Mouse (Mus musculus): ENCODE results near the gene Ugt2a1. TPM values are rescaled to one million over a fixed set of nuclear protein-coding genes. Genes with fewer than 3 reads are reported as not detected.
"Not testable (repeated sequence)": the region's sequence is repeated elsewhere in the genome, so short reads cannot be mapped to it uniquely, and the experiment has no call there.

Ugt2a1 gene
- polyA plus RNA-seq, 1 experiment from 2014 or later: not detected

DNA sequence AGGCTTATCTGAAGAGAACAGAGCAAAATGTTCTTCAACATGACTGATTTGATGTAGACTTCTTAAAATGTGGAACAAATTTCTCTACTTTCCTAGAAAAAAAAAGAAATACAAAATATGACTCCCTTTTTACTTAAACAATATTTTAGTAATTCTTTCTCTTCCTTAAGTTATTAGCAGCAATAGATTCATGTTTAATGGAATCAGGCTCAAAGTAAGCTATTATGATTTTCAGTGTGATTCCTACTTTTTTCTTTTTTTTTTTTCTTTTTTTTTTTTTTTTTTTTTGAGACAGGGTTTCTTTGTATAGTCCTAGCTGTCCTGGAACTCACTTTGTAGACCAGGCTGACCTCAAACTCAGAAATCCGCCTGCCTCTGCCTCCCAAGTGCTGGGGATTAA is 4.0 kb downstream of the Ugt2a1 start, which contains the start of gene Gm43638:
Gm43638 (minus strand) TSS at position 101 of the 400 bp plus-strand sequence.
- H3K36me3 ChIP-seq (ENCODE audit: control insufficient read depth, insufficient read depth); H3K27me3 ChIP-seq (replicated peaks; ENCODE audit: control insufficient read depth, insufficient read depth, low read length): not testable (repeated sequence)
- 75% methylated on average over 1 of the region's 1 CpGs for WGBS

DNA sequence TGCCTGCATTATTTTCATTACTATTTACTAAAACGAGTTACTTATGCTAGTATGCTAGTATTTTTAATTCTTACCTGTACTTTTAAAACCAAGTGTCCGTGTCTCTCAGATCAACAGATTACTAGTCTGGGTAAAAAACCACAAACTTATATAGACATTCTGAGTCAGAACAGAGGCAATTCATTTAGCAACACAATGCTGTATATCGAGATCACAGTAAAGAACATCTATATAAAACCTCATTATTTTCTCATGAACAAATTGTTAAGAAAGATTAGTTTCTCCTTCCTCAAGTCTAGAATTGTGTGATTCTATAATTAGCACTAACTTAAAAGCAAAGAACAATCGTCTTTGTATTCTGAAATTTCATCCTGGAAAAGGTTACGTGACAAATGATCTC is 8.5 kb downstream of the Ugt2a1 start, which contains the start of gene Ugt2a2:
Ugt2a2 (minus strand) TSS at position 101 of the 400 bp plus-strand sequence.
- no peak for ATAC-seq
- no peak within 1 kb of the TSS for H3K9ac ChIP-seq (replicated peaks; ENCODE audit: low read depth, low read length)
- H3K9me3 ChIP-seq (ENCODE audit: control insufficient read depth, low read length): no peaks in the 10 kb centered on the region
- no peaks in the 10 kb centered on the region for H3K27me3 ChIP-seq (replicated peaks; ENCODE audit: control insufficient read depth, insufficient read depth, low read length)
- H3K4me1 ChIP-seq (replicated peaks; ENCODE audit: control insufficient read depth, insufficient read depth, low read length): no peaks in the 10 kb centered on the region
- 69% methylated on average over 5 of the region's 5 CpGs for WGBS
- H3K27ac ChIP-seq (ENCODE audit: low read length): no peak within 1 kb of the TSS
- no peak within 1 kb of the TSS for H3K4me2 ChIP-seq (ENCODE audit: low read length)
- H3K36me3 ChIP-seq (ENCODE audit: control insufficient read depth, insufficient read depth): no peaks in the 10 kb centered on the region
- H3K4me3 ChIP-seq (replicated peaks; ENCODE audit: low read length): no peak within 1 kb of the TSS

More for the DNA sequence above, 4.0 kb downstream of the Ugt2a1 start, which contains the start of gene Gm43638:
- not testable (repeated sequence) for H3K9ac ChIP-seq (replicated peaks; ENCODE audit: low read depth, low read length); ATAC-seq; H3K4me3 ChIP-seq (replicated peaks; ENCODE audit: low read length); H3K9me3 ChIP-seq (ENCODE audit: control insufficient read depth, low read length); H3K4me1 ChIP-seq (replicated peaks; ENCODE audit: control insufficient read depth, insufficient read depth, low read length); H3K27ac ChIP-seq (ENCODE audit: low read length); H3K4me2 ChIP-seq (ENCODE audit: low read length)

DNA sequence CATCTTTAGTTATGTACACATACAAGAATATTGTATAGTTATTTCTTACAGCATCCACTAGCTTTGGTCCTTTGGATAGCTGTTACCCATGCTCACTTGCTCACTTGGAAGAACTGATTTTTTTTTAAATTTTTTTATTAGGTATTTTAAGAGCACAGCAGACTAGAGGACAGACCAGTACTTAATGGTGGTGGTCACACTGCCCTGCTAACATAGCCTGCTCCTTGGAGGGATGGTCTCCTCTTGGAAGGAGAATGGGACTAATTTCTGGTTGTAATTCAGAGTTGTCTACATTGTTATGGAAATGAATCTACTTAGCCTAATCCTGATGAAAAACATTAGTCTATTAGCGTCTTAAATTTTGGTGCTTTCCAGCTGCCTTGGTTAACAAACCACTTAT is 31.9 kb downstream of the Ugt2a1 start:
- Histone ChIP-seq H3K27ac (ENCODE audit: low read length) (no peak overlapping the region), H3K9me3 (ENCODE audit: control insufficient read depth, low read length) (no peaks in the 10 kb centered on the region), H3K4me2 (ENCODE audit: low read length) (no peak overlapping the region), H3K4me1 (replicated peaks; ENCODE audit: control insufficient read depth, insufficient read depth, low read length) (no peaks in the 10 kb centered on the region), H3K9ac (replicated peaks; ENCODE audit: low read depth, low read length) (no peak overlapping the region), H3K36me3 (ENCODE audit: control insufficient read depth, insufficient read depth) (no peaks in the 10 kb centered on the region), H3K4me3 (replicated peaks; ENCODE audit: low read length) (no peak overlapping the region), H3K27me3 (replicated peaks; ENCODE audit: control insufficient read depth, insufficient read depth, low read length) (no peaks in the 10 kb centered on the region)
- no peak for ATAC-seq
- WGBS: 4% methylated on average over 1 of the region's 1 CpGs

DNA sequence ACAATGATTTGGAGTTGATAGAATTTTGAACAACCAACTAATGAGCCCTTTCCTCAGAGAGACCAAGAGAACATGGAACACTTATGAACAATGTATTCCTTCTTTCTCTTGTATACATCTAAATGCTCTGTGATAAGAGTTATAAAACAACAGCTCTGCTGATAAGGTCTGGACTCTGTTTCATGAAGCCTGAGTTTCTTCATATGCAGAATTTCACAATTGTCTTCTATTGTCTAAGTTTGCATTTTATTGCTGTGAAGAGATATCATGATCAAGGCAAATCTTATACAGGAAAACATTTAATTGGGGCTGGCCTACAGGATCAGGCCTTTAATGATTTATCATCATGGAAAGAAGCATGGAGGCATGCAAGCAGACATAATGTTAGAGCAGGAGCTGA is 33.0 kb downstream of the Ugt2a1 start:
- Histone ChIP-seq H3K4me2 (ENCODE audit: low read length) (no peak overlapping the region), H3K9ac (replicated peaks; ENCODE audit: low read depth, low read length) (no peak overlapping the region), H3K27ac (ENCODE audit: low read length) (no peak overlapping the region), H3K4me1 (replicated peaks; ENCODE audit: control insufficient read depth, insufficient read depth, low read length) (no peaks in the 10 kb centered on the region), H3K27me3 (replicated peaks; ENCODE audit: control insufficient read depth, insufficient read depth, low read length) (no peaks in the 10 kb centered on the region), H3K36me3 (ENCODE audit: control insufficient read depth, insufficient read depth) (no peaks in the 10 kb centered on the region), H3K9me3 (ENCODE audit: control insufficient read depth, low read length) (no peaks in the 10 kb centered on the region), H3K4me3 (replicated peaks; ENCODE audit: low read length) (no peak overlapping the region)
- ATAC-seq: no peak

DNA sequence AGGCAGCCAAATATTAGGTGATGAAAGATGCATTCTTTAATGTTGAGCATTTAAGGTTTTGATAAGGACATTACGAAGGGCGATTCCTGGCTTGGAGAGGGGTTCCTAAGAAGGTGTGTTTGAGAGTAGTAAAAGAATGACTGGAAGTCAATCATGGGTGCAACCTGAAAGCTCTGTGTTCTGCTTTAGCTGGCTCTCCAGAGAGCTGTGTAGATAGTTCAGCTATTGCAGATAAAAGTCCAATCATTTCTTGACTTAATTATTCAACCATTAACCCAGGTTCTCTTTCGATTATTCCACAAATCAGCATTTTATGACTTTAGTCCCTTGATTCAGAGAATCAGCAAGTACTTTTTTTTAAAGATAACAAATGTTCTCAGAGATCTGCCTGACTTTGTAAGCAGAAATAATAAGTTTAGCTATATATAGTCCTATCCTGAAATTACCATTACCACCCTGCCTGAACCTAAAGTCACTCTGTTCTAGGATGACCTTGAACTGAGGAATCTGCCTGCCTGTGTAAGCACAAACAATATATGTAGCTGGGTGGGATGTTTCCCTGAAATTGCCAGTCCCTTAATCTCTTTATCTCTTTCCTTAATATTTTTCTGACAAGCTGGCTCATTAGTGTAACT is 34.3 kb downstream of the Ugt2a1 start:
- Histone ChIP-seq H3K27ac (ENCODE audit: low read length) (no peak overlapping the region), H3K4me3 (replicated peaks; ENCODE audit: low read length) (no peak overlapping the region), H3K9me3 (ENCODE audit: control insufficient read depth, low read length) (no peaks in the 10 kb centered on the region), H3K27me3 (replicated peaks; ENCODE audit: control insufficient read depth, insufficient read depth, low read length) (no peaks in the 10 kb centered on the region), H3K4me1 (replicated peaks; ENCODE audit: control insufficient read depth, insufficient read depth, low read length) (no peaks in the 10 kb centered on the region), H3K4me2 (ENCODE audit: low read length) (no peak overlapping the region), H3K36me3 (ENCODE audit: control insufficient read depth, insufficient read depth) (no peaks in the 10 kb centered on the region), H3K9ac (replicated peaks; ENCODE audit: low read depth, low read length) (no peak overlapping the region)
- no peak for ATAC-seq
- WGBS: 94% methylated on average over 3 of the region's 3 CpGs

DNA sequence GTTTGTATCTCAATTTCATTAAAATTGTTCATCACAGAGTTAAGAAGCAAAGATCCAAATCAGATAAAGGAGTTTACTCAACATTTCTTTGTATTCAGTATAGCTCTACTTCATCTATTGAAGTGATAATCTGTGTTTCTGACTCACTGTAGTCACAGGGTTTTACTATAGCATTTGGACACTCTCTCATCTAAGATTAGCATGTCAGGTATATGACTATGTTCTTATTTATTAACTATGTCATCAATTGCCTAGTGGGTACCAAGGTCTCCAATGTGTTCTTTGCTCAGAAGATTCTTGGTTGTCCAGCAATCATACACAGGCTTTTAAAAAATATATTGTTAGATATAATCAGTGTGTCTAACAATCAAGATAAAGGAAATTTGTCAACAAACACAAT is 35.2 kb downstream of the Ugt2a1 start:
- no peak overlapping the region for H3K4me2 ChIP-seq (ENCODE audit: low read length)
- H3K9me3 ChIP-seq (ENCODE audit: control insufficient read depth, low read length): no peaks in the 10 kb centered on the region
- H3K9ac ChIP-seq (replicated peaks; ENCODE audit: low read depth, low read length): no peak overlapping the region
- H3K4me1 ChIP-seq (replicated peaks; ENCODE audit: control insufficient read depth, insufficient read depth, low read length): no peaks in the 10 kb centered on the region
- H3K27ac ChIP-seq (ENCODE audit: low read length): no peak overlapping the region
- H3K36me3 ChIP-seq (ENCODE audit: control insufficient read depth, insufficient read depth): no peaks in the 10 kb centered on the region
- no peak for ATAC-seq
- no peak overlapping the region for H3K4me3 ChIP-seq (replicated peaks; ENCODE audit: low read length)
- no peaks in the 10 kb centered on the region for H3K27me3 ChIP-seq (replicated peaks; ENCODE audit: control insufficient read depth, insufficient read depth, low read length)

DNA sequence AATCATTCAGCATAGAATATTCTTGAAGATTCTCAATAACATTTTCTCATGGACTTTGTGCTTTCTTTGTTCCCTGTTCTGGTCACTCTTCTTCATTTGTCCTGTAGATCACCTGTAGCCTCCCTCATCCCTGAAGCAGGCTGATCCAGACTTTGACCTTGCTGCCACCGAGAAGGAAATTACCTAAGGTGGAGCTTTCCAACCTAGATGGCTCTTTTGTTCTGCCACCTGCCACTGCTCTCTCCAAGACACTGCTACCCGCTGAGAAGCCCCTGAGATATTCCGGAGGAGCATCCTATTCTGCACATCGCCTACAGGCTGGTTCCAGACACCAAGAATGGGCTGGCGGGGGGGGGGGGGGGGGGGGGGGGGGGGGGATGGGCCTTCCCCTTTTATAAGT is 38.2 kb downstream of the Ugt2a1 start:
- H3K27me3 ChIP-seq (replicated peaks; ENCODE audit: control insufficient read depth, insufficient read depth, low read length); H3K4me1 ChIP-seq (replicated peaks; ENCODE audit: control insufficient read depth, insufficient read depth, low read length); ATAC-seq; H3K9me3 ChIP-seq (ENCODE audit: control insufficient read depth, low read length); H3K4me2 ChIP-seq (ENCODE audit: low read length); H3K9ac ChIP-seq (replicated peaks; ENCODE audit: low read depth, low read length); H3K4me3 ChIP-seq (replicated peaks; ENCODE audit: low read length); H3K27ac ChIP-seq (ENCODE audit: low read length); H3K36me3 ChIP-seq (ENCODE audit: control insufficient read depth, insufficient read depth): not testable (repeated sequence)
- 83% methylated on average over 4 of the region's 5 CpGs for WGBS

DNA sequence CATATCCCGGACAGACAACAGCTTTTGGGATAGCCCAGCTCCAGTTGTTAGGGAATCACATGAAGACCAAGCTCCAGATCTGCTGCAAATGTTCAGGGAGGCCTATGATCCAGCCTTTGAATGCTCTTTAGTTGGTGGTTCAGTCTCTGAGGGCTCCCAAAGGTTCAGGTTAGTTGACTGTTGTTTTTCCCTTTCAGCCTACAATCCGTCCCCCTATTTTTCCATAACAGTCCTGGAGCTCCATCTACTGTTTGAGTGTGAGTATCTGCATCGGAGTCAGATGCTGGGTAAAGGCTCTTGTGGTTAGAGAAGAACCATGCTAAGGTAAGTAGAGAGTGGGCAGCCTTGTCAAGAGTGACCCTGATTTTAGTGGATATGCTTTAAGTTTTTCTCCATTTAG is 54.4 kb downstream of the Ugt2a1 start:
- H3K4me3 ChIP-seq (replicated peaks; ENCODE audit: low read length): no peak overlapping the region
- H3K4me1 ChIP-seq (replicated peaks; ENCODE audit: control insufficient read depth, insufficient read depth, low read length): no peaks in the 10 kb centered on the region
- H3K36me3 ChIP-seq (ENCODE audit: control insufficient read depth, insufficient read depth): no peaks in the 10 kb centered on the region
- H3K27me3 ChIP-seq (replicated peaks; ENCODE audit: control insufficient read depth, insufficient read depth, low read length): no peaks in the 10 kb centered on the region
- ATAC-seq: no peak
- 43% methylated on average over 3 of the region's 3 CpGs for WGBS
- H3K9ac ChIP-seq (replicated peaks; ENCODE audit: low read depth, low read length): no peak overlapping the region
- no peak overlapping the region for H3K27ac ChIP-seq (ENCODE audit: low read length)
- no peaks in the 10 kb centered on the region for H3K9me3 ChIP-seq (ENCODE audit: control insufficient read depth, low read length)
- no peak overlapping the region for H3K4me2 ChIP-seq (ENCODE audit: low read length)

DNA sequence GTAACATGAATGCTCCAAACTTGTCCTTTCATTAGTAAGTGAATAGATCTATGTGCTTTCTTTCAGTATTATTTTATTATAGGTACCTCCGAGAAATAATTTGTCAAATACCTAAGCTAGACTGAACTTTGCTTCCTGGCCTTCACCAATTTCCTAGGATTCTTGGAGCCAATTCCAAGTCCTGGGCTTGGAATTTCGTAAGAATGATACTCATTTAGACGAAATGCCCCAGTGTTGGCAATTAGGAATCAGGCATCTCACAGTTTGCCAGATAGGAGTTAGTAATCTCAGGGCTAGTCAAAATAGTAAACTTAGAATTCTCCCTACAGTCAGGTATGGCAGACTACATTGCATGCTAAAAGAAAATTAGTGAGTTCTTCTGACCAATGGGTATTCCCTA is 65.0 kb downstream of the Ugt2a1 start:
- WGBS: 84% methylated on average over 3 of the region's 3 CpGs
- Histone ChIP-seq H3K27ac (ENCODE audit: low read length) (no peak overlapping the region), H3K4me1 (replicated peaks; ENCODE audit: control insufficient read depth, insufficient read depth, low read length) (no peaks in the 10 kb centered on the region), H3K9me3 (ENCODE audit: control insufficient read depth, low read length) (no peaks in the 10 kb centered on the region), H3K9ac (replicated peaks; ENCODE audit: low read depth, low read length) (no peak overlapping the region), H3K27me3 (replicated peaks; ENCODE audit: control insufficient read depth, insufficient read depth, low read length) (no peaks in the 10 kb centered on the region), H3K4me3 (replicated peaks; ENCODE audit: low read length) (no peak overlapping the region), H3K4me2 (ENCODE audit: low read length) (no peak overlapping the region), H3K36me3 (ENCODE audit: control insufficient read depth, insufficient read depth) (no peaks in the 10 kb centered on the region)
- ATAC-seq: no peak

DNA sequence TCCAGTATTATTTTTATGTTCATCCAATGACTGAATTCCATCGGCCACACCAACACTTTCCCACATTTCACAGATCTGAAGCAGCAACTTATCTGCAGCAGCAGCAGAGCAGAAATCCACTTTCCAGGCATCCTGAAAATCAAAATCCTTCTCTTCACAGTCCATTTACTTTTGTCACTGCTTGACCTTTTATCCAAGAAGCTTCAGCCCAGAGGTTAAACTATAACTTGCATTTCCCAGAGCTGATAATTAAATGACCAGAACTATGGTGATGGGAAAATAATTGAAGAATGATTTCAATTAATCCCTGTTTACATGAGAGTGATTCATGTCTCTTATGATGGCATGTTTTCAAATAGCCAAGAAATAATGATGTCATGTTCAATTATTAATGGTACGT is 66.6 kb downstream of the Ugt2a1 start, which contains the start of gene Ugt2b38:
Ugt2b38 (minus strand) TSS at position 163 of the 400 bp plus-strand sequence.
- not testable (repeated sequence) for ATAC-seq

More for the DNA sequence above, 66.6 kb downstream of the Ugt2a1 start, which contains the start of gene Ugt2b38:
- not testable (repeated sequence) for H3K4me3 ChIP-seq (replicated peaks; ENCODE audit: low read length); H3K9ac ChIP-seq (replicated peaks; ENCODE audit: low read depth, low read length); H3K4me2 ChIP-seq (ENCODE audit: low read length); H3K9me3 ChIP-seq (ENCODE audit: control insufficient read depth, low read length); H3K4me1 ChIP-seq (replicated peaks; ENCODE audit: control insufficient read depth, insufficient read depth, low read length); H3K36me3 ChIP-seq (ENCODE audit: control insufficient read depth, insufficient read depth); H3K27me3 ChIP-seq (replicated peaks; ENCODE audit: control insufficient read depth, insufficient read depth, low read length); H3K27ac ChIP-seq (ENCODE audit: low read length)
- WGBS: 96% methylated on average over 1 of the region's 2 CpGs

All from forebrain, embryonic 16.5 days (tissue).